Mouse (Mus musculus) T-cell, adult 2 months (primary cell): Measurements from ENCODE around the gene Gm21497.
"Not testable (repeated sequence)": the region's sequence is repeated elsewhere in the genome, so short reads cannot be mapped to it uniquely, and the experiment has no call there.

Experiments
- DNase-seq: peaks from one replicate; pipeline ENCODE4 v3.0.0; 2022; ENCODE audit warnings: low spot score

Gene Gm21497

DNA sequence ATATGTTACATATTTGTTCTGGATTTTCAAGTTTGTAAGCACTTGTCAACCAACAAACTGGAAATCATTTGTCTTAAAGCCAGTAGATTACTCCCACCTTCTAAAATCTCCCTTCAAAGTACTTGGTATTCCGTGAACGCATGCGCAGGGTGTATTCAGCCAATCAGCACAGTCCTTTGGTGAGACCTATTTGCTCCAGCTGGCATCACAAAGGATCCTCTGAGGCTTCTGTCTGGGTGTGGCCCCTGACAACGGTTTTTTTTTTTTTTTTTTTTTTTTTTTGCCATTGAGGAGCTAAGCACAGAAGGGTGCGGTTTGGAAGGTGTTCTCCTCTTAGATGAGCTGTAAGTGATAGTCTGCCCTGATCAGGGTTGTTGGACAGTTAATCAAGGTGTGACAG, at the start of gene Gm21497:
Gene Gm21497 (plus strand): TSS at position 301 of the 400 bp plus-strand sequence.
- DNase-seq: not testable (repeated sequence)
